In genomic region chr11:18969920-18970336, GRCm38 (mm10) we compare ENCODE assay signal across 17 mouse cellular contexts. TPM values are rescaled to one million over a fixed set of nuclear protein-coding genes. Genes with fewer than 3 reads are reported as not detected.
DNase-seq lines count a peak whose midpoint lies in the region; ATAC-seq and TF ChIP-seq lines count a peak whose summit lies in the region.
"Had no signal": no experiment of that assay in that cellular context is flagged by ENCODE, and none has a peak within 500 bp of the region (broad histone marks: within the 10 kb centered on the region; RNA-seq: fewer than 3 reads in every experiment).

No protein-coding gene starts in this region.

- no peaks in the 10 kb centered on the region for H3K9me3 ChIP-seq in lung, postnatal 0 days (ENCODE audit: low read length)
- no peaks in the 10 kb centered on the region for H3K9me3 ChIP-seq in liver, embryonic 16.5 days (replicated peaks; ENCODE audit: control insufficient read depth, low read length)
- no peaks in the 10 kb centered on the region for H3K9me3 ChIP-seq in kidney, embryonic 15.5 days (replicated peaks)
- H3K9me3 ChIP-seq in forebrain, embryonic 12.5 days, result no peaks in the 10 kb centered on the region
- H3K9me3 ChIP-seq: forebrain, embryonic 10.5 days; hindbrain, embryonic 12.5 days; limb, embryonic 12.5 days; neural tube, embryonic 13.5 days had no signal

- no peak overlapping the region for H3K4me3 ChIP-seq in lung, postnatal 0 days (ENCODE audit: low read depth, low read length)
- H3K4me3 ChIP-seq in liver, embryonic 16.5 days (ENCODE audit: low read depth, low read length), result no peak overlapping the region
- H3K4me3 ChIP-seq in kidney, embryonic 15.5 days (replicated peaks), result no peak overlapping the region
- H3K4me3 ChIP-seq in forebrain, embryonic 12.5 days (replicated peaks), result no peak overlapping the region
- H3K4me3 ChIP-seq: forebrain, embryonic 10.5 days; hindbrain, embryonic 12.5 days; limb, embryonic 12.5 days; neural tube, embryonic 13.5 days had no signal

- H3K27ac ChIP-seq in lung, postnatal 0 days (ENCODE audit: low read length), result no peak overlapping the region
- no peak overlapping the region for H3K27ac ChIP-seq in liver, embryonic 16.5 days (ENCODE audit: low read length)
- no peak overlapping the region for H3K27ac ChIP-seq in kidney, embryonic 15.5 days
- H3K27ac ChIP-seq in forebrain, embryonic 12.5 days, result no peak overlapping the region
- H3K27ac ChIP-seq: forebrain, embryonic 10.5 days; hindbrain, embryonic 12.5 days; limb, embryonic 12.5 days; neural tube, embryonic 13.5 days had no signal

- H3K4me1 ChIP-seq in lung, postnatal 0 days (ENCODE audit: insufficient read depth, low read depth, low read length), result peaks cover 9% of the 10 kb centered on the region; the same call in 1 of the 2 replicates
- H3K4me1 ChIP-seq in liver, embryonic 16.5 days (ENCODE audit: control insufficient read depth, low read depth, low read length), result peaks cover 2% of the 10 kb centered on the region
- peaks cover 40% of the 10 kb centered on the region for H3K4me1 ChIP-seq in kidney, embryonic 15.5 days
- H3K4me1 ChIP-seq in forebrain, embryonic 12.5 days, result peaks cover 3% of the 10 kb centered on the region

- H3K9ac ChIP-seq in lung, postnatal 0 days (replicated peaks; ENCODE audit: low read depth), result no peak overlapping the region
- H3K9ac ChIP-seq in liver, embryonic 16.5 days (ENCODE audit: low read depth, low read length), result no peak overlapping the region
- no peak overlapping the region for H3K9ac ChIP-seq in kidney, embryonic 15.5 days
- no peak overlapping the region for H3K9ac ChIP-seq in forebrain, embryonic 12.5 days
- H3K9ac ChIP-seq: hindbrain, embryonic 12.5 days; limb, embryonic 12.5 days; neural tube, embryonic 13.5 days had no signal

- 37% methylated on average over 2 of the region's 2 CpGs for WGBS in lung, postnatal 0 days
- WGBS in liver, embryonic 16.5 days (ENCODE audit: insufficient replicate concordance), result 20% methylated on average over 2 of the region's 2 CpGs
- 71% methylated on average over 2 of the region's 2 CpGs for WGBS in kidney, embryonic 15.5 days
- WGBS in forebrain, embryonic 12.5 days, result 82% methylated on average over 2 of the region's 2 CpGs

- ATAC-seq in lung, postnatal 0 days, result peak; percentile 52
- ATAC-seq in liver, embryonic 16.5 days (ENCODE audit: low read depth), result peak; percentile 64; the same call in 1 of the 2 replicates
- no peak for ATAC-seq in kidney, embryonic 15.5 days (replicated peaks; ENCODE audit: low FRiP score)
- ATAC-seq in forebrain, embryonic 12.5 days (ENCODE audit: low FRiP score), result no peak

- H3K36me3 ChIP-seq in lung, postnatal 0 days (ENCODE audit: insufficient read depth, low read length), result no peaks in the 10 kb centered on the region
- no peaks in the 10 kb centered on the region for H3K36me3 ChIP-seq in liver, embryonic 16.5 days (ENCODE audit: control insufficient read depth, insufficient read depth)
- H3K36me3 ChIP-seq in kidney, embryonic 15.5 days, result peaks cover 20% of the 10 kb centered on the region
- H3K36me3 ChIP-seq in forebrain, embryonic 12.5 days (replicated peaks), result no peaks in the 10 kb centered on the region
- H3K36me3 ChIP-seq: limb, embryonic 12.5 days had no signal

- no peak overlapping the region for H3K4me2 ChIP-seq in lung, postnatal 0 days (replicated peaks; ENCODE audit: low read depth, low read length)
- H3K4me2 ChIP-seq in liver, embryonic 16.5 days (ENCODE audit: low read depth, low read length), result no peak overlapping the region
- no peak overlapping the region for H3K4me2 ChIP-seq in kidney, embryonic 15.5 days
- no peak overlapping the region for H3K4me2 ChIP-seq in forebrain, embryonic 12.5 days
- H3K4me2 ChIP-seq: hindbrain, embryonic 12.5 days; limb, embryonic 12.5 days; neural tube, embryonic 13.5 days had no signal

- no peak for TF ChIP-seq CTCF in lung, postnatal 0 days (IDR thresholded peaks at IDR 0.05)

- no peaks in the 10 kb centered on the region for H3K27me3 ChIP-seq in lung, postnatal 0 days (replicated peaks; ENCODE audit: insufficient read depth, low read length)
- H3K27me3 ChIP-seq in liver, embryonic 16.5 days (ENCODE audit: control insufficient read depth, insufficient read depth, low read depth, low read length), result no peaks in the 10 kb centered on the region
- no peaks in the 10 kb centered on the region for H3K27me3 ChIP-seq in kidney, embryonic 15.5 days
- H3K27me3 ChIP-seq in forebrain, embryonic 12.5 days, result no peaks in the 10 kb centered on the region
- H3K27me3 ChIP-seq: hindbrain, embryonic 12.5 days; neural tube, embryonic 13.5 days had no signal

- DNase-seq in heart, adult 11 months, result peak; percentile 86
- no peak for DNase-seq in heart, adult 18-20 months
- no peak for DNase-seq in lung, postnatal 0 days (ENCODE audit: low spot score)
- no peak for DNase-seq in lung, postnatal 25 days (ENCODE audit: low spot score)
- no peak for DNase-seq in embryo, embryonic 10 days (ENCODE audit: low spot score)
- DNase-seq: cerebellum, adult 2 months; kidney, adult 18-20 months; midbrain, embryonic 14.5 days; spleen, adult 18-20 months; thymus, adult 18-20 months had no signal

- TF ChIP-seq EP300 in lung, postnatal 0 days (IDR thresholded peaks at IDR 0.05), result no peak

RNA-seq across cellular contexts. Expression of gene Meis1, which starts 48.9 kb away (rescaled TPM):
- 10 to 100 TPM; 25.0 to 25.2 TPM for total RNA-seq in heart, adult 18-20 months (2021)
- polyA plus RNA-seq in lung, postnatal 0 days (2015; fragmentation: Nextera tagmentation; extraction: Ambion mirVana), result 39.6 and 44.9 TPM in 2 replicates
- 8.0 and 8.5 TPM in 2 replicates for polyA plus RNA-seq in liver, embryonic 16.5 days (2015; fragmentation: Nextera tagmentation; extraction: Ambion mirVana)
- polyA plus RNA-seq in kidney, embryonic 15.5 days (2015; fragmentation: Nextera tagmentation; extraction: Ambion mirVana), result 118 and 130 TPM in 2 replicates
- polyA plus RNA-seq in forebrain, embryonic 12.5 days (2016; fragmentation: Nextera tagmentation; extraction: Ambion mirVana), result 40.4 and 44.8 TPM in 2 replicates

Comparison
In these comparisons a context has a peak if more than half of its experiments do, and no peak if none do; other contexts are left out.
1. ATAC-seq: peak in lung, postnatal 0 days (single experiment) and liver, embryonic 16.5 days (single experiment); none in kidney, embryonic 15.5 days (single experiment) and forebrain, embryonic 12.5 days (single experiment).